Mouse (Mus musculus) brain, embryonic 14.5 days (tissue): ENCODE data around the gene Gm20604. TPM values are rescaled to one million over a fixed set of nuclear protein-coding genes. Genes with fewer than 3 reads are reported as not detected.

Experiments used
- DNase-seq: peaks from one replicate; pipeline ENCODE4 v3.0.0-alpha.2; 2011; ENCODE audit warnings: low read depth
- CTCF ChIP-seq: fragments of 200-500 bp; IDR thresholded peaks from 2 replicates; pipeline ENCODE4 v1.5.1; 2012; ENCODE audit warnings: inconsistent platforms, mild to moderate bottlenecking, moderate library complexity, borderline replicate concordance; ENCODE audit not compliant: insufficient read depth, insufficient read length; ENCODE audit errors: extremely low read depth
- POLR2A ChIP-seq: fragments of 200-500 bp; IDR thresholded peaks from 2 replicates; pipeline ENCODE4 v1.6.1; 2012; ENCODE audit warnings: mild to moderate bottlenecking, inconsistent platforms, borderline replicate concordance; ENCODE audit not compliant: poor library complexity, insufficient read depth, insufficient read length, severe bottlenecking; ENCODE audit errors: extremely low read depth
- polyA plus RNA-seq: library from polyadenylated mRNA; depleted of rRNA; stranded (reverse); fragments of >200 nt; gene quantifications from 2 replicates; pipeline ENCODE4 v1.2.3, GENCODE M21; 2012

Gm20604 gene
- polyA plus RNA-seq, 1 experiment = 31.6 TPM

DNA sequence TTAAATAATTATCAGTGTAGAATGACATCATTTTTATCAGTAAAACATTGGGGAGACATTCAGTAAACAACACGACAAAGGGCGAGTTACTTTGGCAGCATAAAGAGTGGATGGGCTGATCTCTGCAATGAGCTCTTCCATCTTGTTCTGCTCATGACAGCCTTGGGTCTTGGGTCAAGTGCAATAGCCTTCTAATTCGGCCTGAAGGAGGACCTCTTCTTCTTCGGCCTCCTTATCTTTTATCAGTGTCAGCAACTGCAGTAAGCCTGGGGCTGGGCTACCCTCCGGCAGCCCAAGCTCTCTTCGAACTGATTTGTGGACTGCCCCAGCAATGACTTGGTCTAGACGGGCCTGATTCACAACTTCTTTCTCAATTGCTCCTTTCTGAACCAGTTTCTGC lies 16.4 kb downstream of the Gm20604 start:
- no peak for TF ChIP-seq POLR2A
- TF ChIP-seq CTCF = no peak
- DNase-seq = no peak

GRCm38 (mm10) chr12:102740285-102740684 lies 18.2 kb downstream of the Gm20604 start:
- no peak for TF ChIP-seq POLR2A
- peak; percentile 51; the same call in 1 of the 2 replicates for TF ChIP-seq CTCF
- peak; percentile 33 for DNase-seq

GRCm38 (mm10) chr12:102739096-102739495 lies 19.4 kb downstream of the Gm20604 start:
- TF ChIP-seq POLR2A = no peak
- TF ChIP-seq CTCF = no peak
- DNase-seq = no peak

DNA sequence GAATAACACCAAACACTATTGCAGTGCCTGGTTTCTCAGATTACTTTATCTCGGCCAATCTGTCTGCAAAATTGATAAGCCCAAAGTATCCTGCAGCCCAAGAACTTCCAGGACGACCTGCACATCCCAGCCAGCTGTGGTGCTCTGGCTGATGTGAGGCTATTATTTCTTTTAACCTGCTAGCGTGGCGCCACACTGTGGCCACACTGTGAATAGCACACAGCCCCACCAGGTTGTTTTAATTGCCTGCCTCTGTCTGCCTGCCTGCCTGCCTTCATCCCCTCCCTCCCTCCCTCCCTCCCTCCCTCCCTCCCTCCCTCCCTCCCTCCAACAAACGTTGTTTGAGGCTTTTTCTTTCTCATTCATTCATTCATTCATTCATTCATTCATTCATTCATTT lies 25.1 kb downstream of the Gm20604 start:
- TF ChIP-seq CTCF (peak; percentile 71), POLR2A (no peak)
- DNase-seq = peak; percentile 51

GRCm38 (mm10) chr12:102730798-102731619 lies 27.5 kb downstream of the Gm20604 start:
- TF ChIP-seq POLR2A (no peak), CTCF (no peak)
- DNase-seq = peak; percentile 64

- no peak for TF ChIP-seq CTCF
- no peak; the same call in 1 of the 2 replicates for TF ChIP-seq POLR2A
- peak; percentile 98 for DNase-seq
These were observed 28.3 kb downstream of the Gm20604 start for GRCm38 (mm10) chr12:102729855-102730797.

DNA sequence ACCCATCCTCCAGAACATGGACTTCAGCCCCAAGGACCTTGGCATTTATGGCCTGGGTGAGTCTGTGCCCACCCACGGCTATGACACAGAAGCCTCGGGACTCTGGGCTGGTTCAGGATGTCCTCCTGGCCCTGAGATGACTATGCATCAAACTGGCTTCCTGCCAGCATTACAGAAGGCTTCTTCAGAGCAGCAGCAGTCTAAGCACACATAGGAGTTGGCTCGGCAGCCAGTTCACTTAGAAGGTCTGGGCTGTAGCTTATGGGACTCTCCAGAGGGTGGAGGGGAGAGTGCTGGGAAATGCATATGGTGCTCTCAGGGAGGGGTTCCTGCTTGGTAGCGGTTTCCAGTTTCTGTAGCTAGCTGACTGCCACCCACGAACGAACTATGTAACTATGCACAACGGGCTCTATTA lies 32.7 kb downstream of the Gm20604 start:
- TF ChIP-seq POLR2A = no peak
- no peak for TF ChIP-seq CTCF
- DNase-seq = peak; percentile 39

DNA sequence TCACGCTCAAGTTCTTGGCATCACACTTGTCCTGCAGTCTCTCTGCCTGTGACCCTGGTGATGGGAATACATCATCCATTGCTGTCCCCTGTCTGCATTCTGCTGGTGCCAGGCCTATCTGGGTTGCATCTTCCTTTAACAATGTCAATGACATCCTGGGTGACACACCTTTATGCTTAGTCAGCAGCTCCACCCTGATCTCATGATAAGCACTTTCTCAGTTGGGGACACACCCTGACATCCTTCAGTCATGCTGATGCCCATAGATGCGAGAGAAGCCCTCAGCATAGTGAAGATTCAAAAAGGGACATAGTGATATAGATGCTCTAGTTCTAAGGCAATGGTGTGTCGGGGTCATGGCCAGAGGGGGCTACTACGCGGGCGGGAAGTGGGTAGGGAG lies 33.3 kb downstream of the Gm20604 start:
- TF ChIP-seq POLR2A (no peak), CTCF (no peak)

DNA sequence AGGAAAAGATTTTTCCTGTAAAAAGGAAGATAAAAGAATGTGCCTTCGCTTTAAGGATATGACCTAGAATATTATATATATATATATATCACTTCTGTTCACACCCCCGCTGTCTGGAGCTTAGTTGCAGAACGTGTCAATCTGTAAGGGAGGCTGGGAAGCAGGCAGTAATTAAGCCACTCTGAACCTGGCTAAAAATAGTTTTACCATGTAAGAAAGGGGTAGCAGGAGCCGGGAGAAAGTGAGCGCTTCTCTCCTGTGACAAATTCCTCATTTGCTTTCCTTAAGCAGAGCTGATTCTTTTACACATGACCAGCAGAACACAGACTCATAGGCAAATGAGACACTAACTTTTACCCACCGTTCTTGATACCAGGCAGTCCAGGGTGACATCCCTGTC lies 34.6 kb downstream of the Gm20604 start:
- no peak for TF ChIP-seq POLR2A
- TF ChIP-seq CTCF = no peak
- peak; percentile 58 for DNase-seq

More for the DNA sequence above, 33.3 kb downstream of the Gm20604 start:
- DNase-seq = no peak

GRCm38 (mm10) chr12:102722966-102723365 lies 35.5 kb downstream of the Gm20604 start:
- no peak for TF ChIP-seq POLR2A
- no peak for TF ChIP-seq CTCF
- no peak for DNase-seq

- no peak for TF ChIP-seq CTCF
- TF ChIP-seq POLR2A = no peak
- no peak for DNase-seq
These were observed 36.0 kb downstream of the Gm20604 start for GRCm38 (mm10) chr12:102722451-102722850.
